Mouse (Mus musculus) adrenal gland, postnatal 36 days (tissue): ENCODE measurements at regions not wholly inside any gene's neighbourhood (a gene's known extent, or its start where the extent isn't known, plus 50 kb on each side); places are given as distances from the start of the nearest gene placed in this dataset.
A peak's percentile ranks its signal among the peaks of the same experiment; 100 is the strongest.

Source experiments
- DNase-seq, 2 experiments: peaks; one replicate each; pipeline ENCODE4 v3.0.0; 2021; ENCODE audit warnings: mixed read lengths in 1 of 2

GRCm38 (mm10) chr1:48792573-48792972 is 1899.9 kb upstream of the Slc39a10 start:
- DNase-seq, result no peak

- DNase-seq, result no peak
Measured at GRCm38 (mm10) chr1:48753252-48753755, 1860.7 kb upstream of the Slc39a10 start.

GRCm38 (mm10) chr1:48733580-48733979 is 1840.9 kb upstream of the Slc39a10 start:
- no peak for DNase-seq

GRCm38 (mm10) chr1:48708606-48709005 is 1816.0 kb upstream of the Slc39a10 start:
- peak in 1 of 2 experiments; percentile 1 for DNase-seq
